Mouse (Mus musculus) frontal cortex, postnatal 36 days (tissue): Measurements from ENCODE around the gene Dtx4.

Experiments
- DNase-seq, 2 experiments: peaks; one replicate each; pipeline ENCODE4 v3.0.0; 2022; ENCODE audit warnings: low spot score in 2 of 2

Dtx4 gene

DNA sequence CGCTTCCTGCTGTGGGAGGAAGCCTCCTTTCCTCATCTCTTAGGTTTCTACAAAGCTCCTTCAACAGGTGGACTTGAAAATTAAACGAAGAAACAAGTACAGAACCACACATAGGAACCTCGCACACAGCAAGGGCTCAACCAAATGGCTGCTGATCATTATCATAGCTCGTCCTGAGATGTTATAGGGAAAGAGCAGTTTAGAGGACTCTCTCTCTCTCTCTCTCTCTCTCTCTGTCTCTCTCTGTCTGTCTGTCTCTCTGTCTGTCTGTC, 7.1 kb downstream of the Dtx4 start:
- no peak for DNase-seq

DNA sequence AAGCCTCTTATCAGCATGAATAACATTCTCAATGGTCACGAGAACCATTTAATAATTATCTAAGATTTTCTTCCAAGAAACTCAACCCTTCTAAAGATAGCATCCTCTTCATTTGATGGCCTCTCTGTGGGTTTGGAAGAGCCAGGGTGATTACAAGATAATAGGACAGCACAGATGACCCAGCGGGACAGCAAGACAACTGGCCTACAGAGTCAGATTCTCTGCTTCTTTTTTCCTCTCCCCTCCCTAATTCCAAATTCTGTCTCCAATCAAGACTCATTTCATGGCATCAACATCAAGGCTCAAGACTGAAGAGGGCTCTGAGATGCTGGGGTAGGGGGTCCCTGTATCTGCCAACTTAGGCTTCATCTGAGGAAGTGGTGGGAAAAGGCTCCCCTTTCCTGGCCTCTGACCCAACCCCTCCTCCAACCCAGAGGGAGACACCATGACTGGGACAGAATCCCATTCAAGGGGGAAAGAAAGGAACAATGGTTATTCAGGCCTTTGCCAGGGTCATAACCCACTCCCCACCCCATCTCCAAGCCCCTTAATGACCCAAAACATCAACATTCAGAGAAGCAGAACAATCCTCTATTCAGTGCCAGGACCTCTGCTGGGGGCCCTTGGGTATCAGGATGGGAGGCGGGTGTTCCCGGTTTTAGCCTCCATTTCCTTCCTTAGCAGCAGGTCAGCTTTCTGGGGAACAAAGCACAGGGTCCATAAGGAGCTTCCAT, 7.6 kb downstream of the Dtx4 start:
- DNase-seq = no peak

DNA sequence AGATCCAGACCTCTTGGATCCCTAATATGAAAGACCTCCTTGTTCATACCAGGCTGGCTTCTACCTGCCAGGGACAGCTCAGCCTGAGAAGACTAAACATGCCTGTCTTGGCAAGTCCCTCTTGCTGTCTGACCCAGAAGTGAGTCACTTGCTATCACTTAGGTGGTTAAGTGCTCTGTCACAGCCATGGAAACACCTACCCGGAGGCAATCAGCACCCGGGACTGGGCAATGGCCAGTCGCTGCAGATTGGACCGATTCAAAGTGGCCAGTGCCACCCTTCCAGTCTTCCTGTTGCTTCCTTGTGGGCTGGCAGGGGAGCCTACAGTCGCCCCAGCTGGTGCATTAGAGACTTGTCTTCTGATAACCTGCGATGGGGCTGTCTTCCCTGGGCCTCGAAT, 9.6 kb downstream of the Dtx4 start:
- no peak for DNase-seq

DNA sequence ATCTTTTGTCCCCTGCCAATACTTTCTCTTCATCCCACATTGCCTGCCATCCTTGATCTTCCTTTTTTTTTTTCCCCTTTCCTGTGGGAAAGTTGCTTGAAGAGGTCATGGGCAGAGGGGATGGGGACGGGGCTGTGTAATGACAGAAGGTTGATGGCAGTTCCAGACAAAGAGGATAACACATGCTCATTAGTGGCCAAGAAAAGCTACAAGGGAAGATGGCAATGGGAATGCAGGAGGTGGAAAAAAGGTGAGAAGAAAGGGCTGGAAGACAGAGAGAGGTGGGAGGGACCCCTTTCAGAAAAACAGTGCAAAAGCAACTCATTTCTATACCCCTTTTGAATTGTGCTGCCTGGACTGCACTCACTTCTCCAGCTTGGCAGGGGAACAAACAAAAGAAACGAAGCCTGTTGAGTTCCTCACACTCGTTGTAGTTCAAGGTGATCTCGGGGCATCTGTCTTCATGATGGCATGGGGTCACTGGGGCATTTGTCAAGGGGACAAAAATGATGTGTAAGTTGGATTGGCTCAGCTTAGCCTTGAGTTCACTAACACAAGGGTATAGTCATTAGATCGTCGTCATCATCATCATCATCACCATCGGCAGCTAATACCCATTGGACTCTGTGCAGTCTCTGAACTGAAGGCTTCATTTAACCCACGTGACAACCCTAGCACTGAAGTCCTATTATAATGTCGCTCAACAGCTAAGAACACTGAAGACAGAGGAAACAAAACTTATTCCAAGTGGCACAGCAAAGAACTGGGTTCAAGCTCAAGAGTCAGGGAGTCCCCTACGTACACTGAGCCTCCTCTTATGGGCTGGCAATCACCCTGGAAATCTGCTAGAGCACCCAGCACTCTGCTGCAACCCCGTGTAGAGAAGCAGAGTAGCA, 11.3 kb downstream of the Dtx4 start:
- DNase-seq = no peak

DNA sequence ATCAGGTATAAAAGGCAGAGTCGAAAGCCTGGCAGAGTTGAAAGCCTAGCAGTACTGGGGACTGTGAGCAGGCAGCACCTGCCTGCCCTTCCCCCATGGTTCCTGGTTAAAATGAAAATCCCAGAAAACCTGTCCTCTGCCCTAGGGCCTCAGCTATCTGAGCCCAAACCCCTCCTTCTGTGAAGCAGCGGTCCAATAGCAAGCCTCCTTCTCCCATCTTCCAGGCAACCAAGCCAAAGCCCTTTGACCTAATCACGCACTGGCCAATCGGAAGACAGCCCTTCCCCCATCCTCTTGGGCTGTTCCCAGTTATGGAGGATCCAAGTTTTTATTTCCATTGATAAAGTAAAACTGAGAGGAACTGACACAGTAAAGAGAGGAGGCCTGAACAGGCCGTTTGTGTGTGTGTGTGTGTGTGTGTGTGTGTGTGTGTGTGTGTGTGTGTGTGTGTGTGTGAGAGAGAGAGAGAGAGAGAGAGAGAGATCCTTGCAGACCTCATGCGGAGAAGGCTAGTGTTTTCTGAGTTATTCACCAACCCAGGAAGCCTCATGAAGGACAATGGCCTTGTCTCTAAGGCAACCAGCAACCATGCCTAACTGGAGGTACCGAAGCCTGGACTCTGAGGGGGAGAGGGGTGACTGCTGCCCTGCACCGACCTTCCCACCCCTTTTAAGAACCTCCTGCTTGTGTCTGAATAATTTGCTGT, 12.1 kb downstream of the Dtx4 start:
- DNase-seq = no peak

DNA sequence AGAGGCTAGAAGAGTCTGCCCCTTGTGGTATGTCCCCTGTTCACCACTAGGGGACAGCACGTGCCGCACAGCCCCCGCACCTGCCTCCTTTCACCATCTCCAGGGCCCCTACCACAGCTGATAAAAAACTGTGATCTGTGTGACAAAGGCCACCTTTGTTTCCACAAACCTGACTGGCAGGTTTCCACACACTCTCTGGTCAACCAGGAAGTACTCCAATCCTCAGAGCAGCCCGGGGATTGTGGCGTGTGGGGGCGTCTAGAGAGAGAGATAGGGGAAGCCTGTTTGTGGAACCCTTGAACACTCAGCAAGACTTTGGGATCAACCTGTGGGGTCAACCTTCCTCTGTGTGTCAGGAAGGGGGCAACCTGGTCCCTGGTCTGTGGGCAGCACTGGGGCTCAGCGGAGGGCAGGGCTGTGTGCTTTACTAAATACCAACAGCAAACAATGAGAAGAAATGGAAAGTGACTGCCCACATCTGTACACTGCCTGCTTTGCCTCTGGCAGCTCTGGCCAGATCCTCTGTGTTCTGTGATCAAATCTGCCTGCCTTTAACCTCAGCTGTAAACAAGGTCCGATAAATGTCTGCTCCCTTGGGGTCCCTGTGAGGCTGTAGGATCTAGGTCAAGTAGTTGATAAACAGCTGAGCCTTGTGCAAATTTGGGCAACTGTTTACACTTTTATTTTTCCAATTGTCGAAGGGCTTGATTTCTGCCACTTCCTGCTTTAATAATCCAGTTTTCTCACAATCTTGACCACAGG, 12.9 kb downstream of the Dtx4 start:
- DNase-seq = no peak

DNA sequence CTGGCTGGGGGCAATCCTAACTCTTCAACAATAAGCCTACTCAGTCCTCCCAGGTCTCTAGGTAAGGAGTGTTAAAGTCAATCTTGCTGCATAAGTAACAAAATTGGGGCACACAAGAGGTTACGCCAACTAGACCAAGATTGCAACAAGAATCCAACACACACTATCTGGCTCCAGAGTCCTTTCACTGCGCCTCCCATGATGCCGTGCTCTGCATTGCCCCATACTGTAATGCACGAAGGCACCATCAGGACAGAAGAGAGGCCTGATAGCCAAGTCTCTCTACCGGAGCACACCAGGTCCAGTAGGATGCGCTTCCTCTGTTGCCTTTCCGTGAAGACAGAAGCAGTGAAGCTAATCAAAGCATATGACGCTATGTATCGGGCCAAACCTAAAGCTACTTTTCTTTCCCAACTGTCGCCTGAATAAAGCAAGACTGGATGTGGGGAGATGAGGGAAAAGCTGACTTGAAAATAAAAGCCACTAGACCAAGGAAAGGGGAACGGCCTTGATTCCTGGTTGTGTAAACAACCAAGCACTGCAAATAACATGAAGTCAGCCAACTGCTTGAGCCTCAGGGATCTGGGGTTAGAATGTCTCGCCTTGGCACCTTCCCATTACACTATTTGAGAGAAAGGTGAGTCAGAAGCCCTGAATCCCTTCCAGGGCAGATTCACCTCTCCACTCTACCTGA, 13.6 kb downstream of the Dtx4 start:
- DNase-seq = no peak

DNA sequence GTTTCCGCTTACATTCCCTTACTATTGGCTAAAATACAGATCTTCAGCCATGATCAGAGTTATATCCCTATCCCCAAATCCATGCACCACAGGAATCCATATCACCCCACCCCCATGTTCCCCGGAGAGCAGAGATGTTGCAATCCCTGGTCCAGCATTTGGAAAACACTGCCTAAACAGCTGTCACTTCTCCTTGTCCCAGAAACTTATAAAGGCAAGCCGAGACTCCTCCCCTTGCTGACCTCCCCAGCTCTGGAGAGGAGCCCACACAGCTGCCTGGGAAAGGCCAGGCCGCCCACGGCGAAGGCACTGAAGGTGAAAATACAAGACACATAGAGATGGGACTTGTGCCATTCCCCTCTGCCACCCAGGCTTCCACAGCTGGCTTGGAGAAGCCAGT, 14.4 kb downstream of the Dtx4 start:
- no peak for DNase-seq

DNA sequence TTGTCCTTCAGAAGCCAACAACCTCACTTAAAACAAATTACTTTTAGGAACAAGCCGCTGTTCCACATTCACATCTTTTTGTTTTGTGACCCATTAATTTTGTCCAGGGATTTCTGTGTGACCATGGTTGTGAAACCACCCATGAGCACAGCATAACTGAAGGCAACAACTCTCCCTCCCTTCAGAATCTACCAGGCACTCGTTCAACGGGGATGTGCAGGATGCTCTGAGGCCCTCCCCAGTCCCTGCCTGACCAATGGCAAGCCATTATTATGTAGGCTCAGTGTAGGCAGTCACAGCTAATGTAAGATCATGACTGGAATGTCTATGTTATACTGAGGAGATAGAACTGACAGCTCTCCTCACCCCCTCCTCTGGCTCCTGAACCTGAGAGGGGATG, 15.6 kb downstream of the Dtx4 start:
- DNase-seq = no peak

DNA sequence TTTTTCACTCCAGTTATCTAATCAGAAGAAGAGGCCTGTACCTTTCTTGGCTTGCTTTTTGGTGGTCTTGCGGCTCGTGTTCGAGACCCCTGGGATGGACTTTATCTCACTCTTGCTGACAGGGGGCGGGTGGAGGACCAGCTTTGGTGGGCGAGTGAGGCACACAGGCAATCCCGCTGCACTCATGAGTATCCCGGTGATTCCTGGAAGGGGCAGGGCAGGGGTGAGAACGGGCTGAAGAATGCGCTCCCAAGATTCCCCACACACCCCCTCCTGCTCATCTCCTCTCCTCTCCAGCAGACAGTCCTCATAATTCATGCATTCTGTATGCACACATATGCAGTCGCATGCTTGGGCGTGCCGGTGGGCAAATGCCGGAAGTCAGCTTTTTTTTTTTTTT, 16.0 kb downstream of the Dtx4 start:
- no peak for DNase-seq

DNA sequence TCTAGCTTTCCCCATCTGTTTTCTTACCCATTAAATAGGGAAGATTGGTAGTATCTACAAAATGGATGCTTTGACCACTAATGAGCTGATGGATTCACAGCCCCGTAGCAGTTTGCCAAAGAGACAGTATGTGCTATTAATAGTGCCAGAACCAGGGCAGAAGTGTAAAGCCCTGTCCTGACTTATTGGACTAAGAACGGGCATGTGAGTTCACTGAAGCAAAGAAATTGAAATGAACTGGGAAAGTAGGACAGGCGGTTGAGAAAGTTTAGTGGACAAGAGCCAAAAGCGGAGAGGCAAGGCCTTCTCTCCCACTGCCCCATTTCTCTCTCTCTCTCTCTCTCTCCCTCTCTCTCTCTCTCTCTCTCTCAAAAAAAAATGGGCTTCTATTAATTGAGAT, 17.0 kb downstream of the Dtx4 start:
- DNase-seq = no peak

DNA sequence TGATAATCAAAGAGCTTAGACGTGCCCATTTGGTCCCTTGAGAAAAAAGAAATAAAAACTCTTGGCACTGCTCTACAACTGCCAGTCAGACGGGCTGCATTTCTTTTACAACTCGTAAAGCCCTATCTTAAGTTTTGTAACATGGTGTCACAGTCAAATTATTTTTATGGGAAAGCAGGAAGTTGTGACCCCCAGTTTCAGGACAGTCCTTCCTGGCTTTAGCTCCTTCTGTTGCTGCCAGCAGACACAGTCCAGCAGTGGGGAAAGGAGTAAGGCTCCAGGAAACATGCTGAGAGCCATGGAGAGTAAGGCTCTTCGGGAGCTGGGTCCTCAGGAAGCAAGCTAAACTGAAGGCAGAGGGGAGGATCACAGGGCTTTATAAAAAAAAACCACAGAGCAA, 17.5 kb downstream of the Dtx4 start:
- no peak for DNase-seq

DNA sequence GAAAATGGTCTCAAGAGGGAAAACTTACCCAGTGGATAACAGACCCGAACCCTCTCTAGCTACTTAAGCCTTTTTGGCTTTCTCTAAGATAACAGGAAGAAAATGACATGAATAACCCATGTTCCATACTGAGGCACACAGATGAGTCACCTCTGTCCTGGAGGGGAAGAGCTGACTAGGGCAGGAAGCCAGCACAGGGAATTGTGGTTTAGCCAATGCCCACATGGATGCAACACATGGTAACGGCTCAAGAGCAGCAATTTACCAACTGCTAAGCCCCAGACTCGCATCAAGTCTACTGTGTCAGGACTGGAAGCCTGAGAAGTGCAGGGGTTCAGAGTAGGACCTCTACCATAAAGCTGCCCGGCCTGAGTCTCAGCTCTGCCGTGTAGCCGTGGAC, 22.9 kb downstream of the Dtx4 start:
- DNase-seq = no peak

DNA sequence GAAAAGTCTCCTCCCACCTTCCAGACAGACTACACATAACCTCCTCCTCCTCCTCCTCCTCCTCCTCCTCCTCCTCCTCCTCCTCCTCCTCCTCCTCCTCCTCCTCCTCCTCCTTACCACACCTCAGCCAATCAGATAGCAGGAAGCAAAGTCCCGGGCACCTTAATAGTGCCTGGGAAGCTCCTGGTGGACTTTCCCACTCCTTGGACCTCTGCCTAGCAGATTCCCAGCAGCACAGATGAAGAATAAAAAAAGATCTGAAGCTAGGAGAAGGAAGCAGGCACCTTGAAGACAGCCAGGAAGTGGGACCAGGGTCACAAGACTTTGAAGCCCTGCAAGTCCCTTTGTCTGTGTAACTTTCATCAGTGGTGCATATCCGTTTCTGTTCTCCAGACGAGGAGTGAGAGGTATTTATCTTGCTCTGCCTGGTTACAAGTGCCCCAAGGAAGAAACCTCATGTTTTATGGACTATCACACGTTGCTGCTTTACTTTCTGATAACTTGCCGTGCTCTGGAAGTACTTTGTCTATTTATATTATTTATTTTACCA, 24.5 kb downstream of the Dtx4 start:
- no peak for DNase-seq

DNA sequence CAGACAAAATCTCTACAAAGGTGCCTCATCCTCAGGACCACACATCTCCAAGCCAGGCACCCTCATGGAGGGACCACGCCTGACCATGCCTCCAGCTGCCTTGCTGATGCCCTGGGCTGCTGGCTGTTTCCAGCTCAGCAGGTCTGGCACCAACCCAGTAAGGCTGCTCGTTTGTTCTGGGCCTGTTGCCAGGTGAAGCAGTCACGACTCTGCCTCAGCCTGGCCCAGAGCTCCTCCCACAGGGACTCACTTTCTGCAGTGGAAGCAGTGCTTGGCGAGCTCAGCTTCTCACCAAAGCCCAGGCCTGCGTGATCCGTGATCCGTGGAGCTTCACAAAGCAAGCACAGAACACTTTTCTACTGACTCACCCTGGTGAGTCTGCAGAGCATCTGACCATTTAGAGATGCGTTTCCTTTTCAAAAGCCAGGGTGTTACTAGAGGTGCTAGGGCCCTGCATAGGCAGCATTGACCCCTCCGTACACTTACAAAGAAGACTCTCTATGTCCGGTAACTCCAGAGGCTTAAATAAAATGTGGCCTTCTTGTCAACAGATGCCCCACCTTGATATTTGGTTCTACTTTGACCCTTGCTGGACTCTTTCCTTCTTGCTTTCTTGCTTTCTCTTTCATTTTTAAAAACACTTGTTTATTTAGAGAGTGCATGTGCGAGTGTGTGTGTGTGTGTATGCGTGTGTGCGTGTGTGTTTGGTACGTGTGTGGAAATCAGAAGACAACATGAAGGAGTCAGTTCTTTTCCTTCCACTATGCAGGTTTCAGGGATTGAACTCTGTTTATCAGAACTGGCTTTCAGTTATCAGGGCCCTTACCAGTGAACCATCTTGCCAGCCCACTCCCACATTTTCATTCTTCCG, 25.6 kb downstream of the Dtx4 start:
- DNase-seq = peak; percentile 89 to 95

DNA sequence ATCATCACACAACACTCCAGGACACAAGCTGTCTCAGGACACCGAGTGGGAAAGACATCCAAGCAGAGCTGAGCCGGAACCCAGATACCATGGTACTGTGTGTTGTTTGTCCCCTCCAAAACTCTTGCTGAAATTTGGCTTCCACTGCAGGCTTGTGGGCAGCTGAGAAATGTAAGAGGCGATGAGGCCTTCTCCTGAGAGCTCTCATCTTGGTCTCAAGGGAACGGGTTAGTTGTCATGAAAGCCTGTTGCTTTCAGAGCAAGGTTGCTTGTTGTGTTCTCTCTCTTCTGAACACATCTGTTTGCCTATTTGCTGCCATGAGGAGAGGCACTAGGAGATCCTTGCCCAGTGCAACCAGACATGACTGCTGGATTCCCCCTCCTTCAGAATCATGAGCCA, 27.3 kb downstream of the Dtx4 start:
- no peak for DNase-seq

DNA sequence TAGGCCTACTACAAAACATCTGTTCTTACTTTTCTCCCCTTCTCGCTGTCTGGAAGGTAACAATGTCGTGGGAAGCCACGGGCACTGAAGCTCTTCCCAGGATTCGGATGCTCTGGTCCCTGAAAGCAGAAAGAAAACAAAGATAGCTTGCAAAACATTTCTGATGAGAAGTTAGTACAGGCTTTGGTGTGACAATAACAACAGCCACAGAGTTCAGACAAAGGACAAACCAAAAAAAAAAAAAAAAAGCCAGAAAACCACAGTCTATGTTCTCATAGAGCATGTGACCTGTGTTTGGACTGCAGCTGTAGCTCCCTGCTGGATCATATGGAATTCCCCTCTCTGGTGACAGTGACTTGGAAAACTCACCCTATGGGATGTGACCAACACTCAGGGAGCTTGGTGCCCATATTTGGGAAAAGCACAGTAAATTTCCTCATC, 28.0 kb downstream of the Dtx4 start:
- no peak for DNase-seq

DNA sequence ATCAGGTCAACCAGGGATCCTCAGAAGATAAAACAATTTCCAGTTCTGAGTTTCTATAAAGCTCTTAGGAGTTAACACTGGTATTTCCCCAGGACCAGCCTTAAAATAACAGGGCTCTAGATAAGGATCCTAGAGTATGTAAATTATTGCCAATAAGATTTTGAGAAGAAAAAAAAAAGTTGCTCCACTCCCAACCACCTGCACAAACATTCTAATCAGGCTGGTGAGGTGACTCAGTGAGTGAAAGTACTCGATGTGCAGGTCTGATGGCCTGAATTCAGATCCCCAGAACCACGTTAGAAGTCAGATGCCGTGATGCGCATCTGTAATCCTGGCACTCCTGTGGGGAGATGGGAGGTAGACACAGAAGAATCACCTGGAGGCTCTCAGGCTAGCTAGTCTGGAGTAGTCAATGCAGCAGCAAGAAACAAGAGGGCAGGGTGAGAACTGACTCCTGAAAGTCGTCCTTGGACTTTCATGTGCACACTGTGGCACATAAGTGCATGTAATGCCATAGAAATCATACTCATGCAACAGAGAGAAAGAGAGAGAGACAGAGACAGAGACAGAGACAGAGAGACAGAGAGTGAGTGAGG, 28.8 kb downstream of the Dtx4 start:
- no peak for DNase-seq

DNA sequence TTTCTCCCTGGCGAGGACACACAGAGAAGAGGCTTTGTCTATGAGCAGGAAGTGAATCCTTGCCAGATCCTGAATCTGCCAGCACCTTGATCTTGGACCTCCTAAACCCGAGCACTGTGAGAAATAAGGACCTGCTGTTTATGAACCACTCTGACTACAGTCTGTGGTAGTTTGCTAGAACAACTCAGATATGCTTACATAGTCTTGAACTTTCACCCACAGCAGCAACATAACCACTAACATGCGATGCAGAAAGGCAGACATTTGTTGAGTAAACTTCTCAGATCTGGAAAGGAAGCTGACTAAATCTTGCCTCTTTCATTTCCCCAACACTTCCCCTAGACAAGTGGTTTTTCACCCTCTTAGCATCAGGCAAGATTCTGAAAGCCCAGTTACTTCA, 29.4 kb downstream of the Dtx4 start:
- DNase-seq = no peak

DNA sequence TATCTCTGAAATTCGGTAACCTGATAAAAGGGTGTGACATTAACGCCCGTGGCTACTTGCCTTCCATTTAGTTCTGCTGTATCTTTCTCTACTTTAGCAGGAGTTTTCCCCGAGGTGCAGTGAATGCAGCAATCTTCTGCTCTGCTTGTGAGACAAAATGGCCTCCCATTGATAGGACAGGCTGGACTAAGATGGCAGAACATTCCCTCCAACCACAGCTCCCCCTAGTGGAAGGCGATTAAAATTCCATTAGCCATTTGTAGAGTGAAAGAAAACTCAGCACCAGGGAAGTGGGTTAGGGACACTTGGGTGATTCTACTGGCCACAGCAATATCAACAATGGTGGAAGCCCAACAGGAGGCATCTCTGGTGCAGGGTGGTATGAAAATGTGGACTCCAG, 33.8 kb downstream of the Dtx4 start:
- DNase-seq = no peak
